Mouse (Mus musculus) CH12.LX (cell line): ENCODE results near the gene Mrpl22. TPM values are rescaled to one million over a fixed set of nuclear protein-coding genes. Genes with fewer than 3 reads are reported as not detected.
"Not testable (repeated sequence)": the region's sequence is repeated elsewhere in the genome, so short reads cannot be mapped to it uniquely, and the experiment has no call there.

ENCODE experiments used
- DNase-seq: peaks from one replicate; pipeline ENCODE4 v3.0.0-alpha.2; 2013; ENCODE audit errors: extremely low read depth
- H3K27ac ChIP-seq: 2 replicates; pipeline ENCODE4 v1.5.1; 2012; ENCODE audit warnings: low read depth, mild to moderate bottlenecking, control low read depth, moderate library complexity; ENCODE audit not compliant: insufficient read depth
- H3K27me3 ChIP-seq: replicated peaks from 2 replicates; pipeline ENCODE3; 2012; ENCODE audit warnings: inconsistent platforms
- H3K36me3 ChIP-seq, 2 experiments: replicated peaks in 1 of 2; 2 replicates each; pipeline versions ENCODE3 to v1.6.1; 2012; ENCODE audit warnings: inconsistent platforms in 1 of 2, low read length in 1 of 2, mild to moderate bottlenecking in 1 of 2, mixed read lengths in 1 of 2, moderate library complexity in 1 of 2; ENCODE audit not compliant: control insufficient read depth in 1 of 2, insufficient read depth in 1 of 2
- H3K4me1 ChIP-seq, 2 experiments: 2 replicates each; pipeline ENCODE4 v1.6.1; 2012; ENCODE audit warnings: inconsistent platforms in 1 of 2, moderate library complexity in 1 of 2; ENCODE audit not compliant: insufficient read depth in 2 of 2, control insufficient read depth in 1 of 2
- H3K4me2 ChIP-seq: 2 replicates; pipeline ENCODE4 v1.6.1; 2012; ENCODE audit warnings: low read depth, mild to moderate bottlenecking, control low read depth; ENCODE audit not compliant: poor library complexity, insufficient read depth, severe bottlenecking
- H3K4me3 ChIP-seq, 3 experiments: fragments of 150-350 bp in 1 of 3; sonication (generic) in 1 of 3; replicated peaks in 1 of 3; 2 replicates each; pipeline versions ENCODE3 to v1.5.1; 2011 to 2012; ENCODE audit warnings: low read depth in 2 of 3, low read length in 2 of 3, mild to moderate bottlenecking in 2 of 3, moderate library complexity in 2 of 3, control low read depth in 1 of 3, improper control_type of control experiment in 1 of 3, inconsistent platforms in 1 of 3, mixed read lengths in 1 of 3; ENCODE audit not compliant: poor library complexity in 1 of 3
- H3K79me2 ChIP-seq: replicated peaks from 2 replicates; pipeline ENCODE4 v1.6.1; 2012; ENCODE audit warnings: mild to moderate bottlenecking, moderate library complexity; ENCODE audit not compliant: control insufficient read depth, poor library complexity, insufficient read depth, severe bottlenecking; ENCODE audit errors: extremely low read depth
- H3K9ac ChIP-seq: 2 replicates; pipeline ENCODE4 v1.6.1; 2012; ENCODE audit warnings: low read depth, mild to moderate bottlenecking, control low read depth, moderate library complexity; ENCODE audit not compliant: insufficient read depth
- H3K9me3 ChIP-seq: replicated peaks from 2 replicates; pipeline ENCODE3; 2012; ENCODE audit warnings: low read length, inconsistent platforms, mixed read lengths
- BHLHE40 ChIP-seq: IDR thresholded peaks from 2 replicates; pipeline ENCODE4 v1.6.1; 2011; ENCODE audit warnings: mild to moderate bottlenecking, low read depth, low read length, improper control_type of control experiment
- CHD1 ChIP-seq: IDR thresholded peaks from 2 replicates; pipeline ENCODE4 v1.6.1; 2012; ENCODE audit warnings: low read depth, low read length, improper control_type of control experiment, inconsistent platforms
- ELF1 ChIP-seq: IDR thresholded peaks from 2 replicates; pipeline ENCODE4 v1.6.1; 2014; ENCODE audit warnings: low read depth, mild to moderate bottlenecking, inconsistent platforms, low read length, improper control_type of control experiment
- EP300 ChIP-seq: IDR thresholded peaks from 2 replicates; pipeline ENCODE4 v1.6.1; 2011; ENCODE audit warnings: low read length, improper control_type of control experiment
- ETS1 ChIP-seq: conservative IDR thresholded peaks from 2 replicates; pipeline ENCODE4 v1.6.1; 2012; ENCODE audit warnings: low read depth, mild to moderate bottlenecking, inconsistent platforms, low read length, improper control_type of control experiment, moderate library complexity
- HCFC1 ChIP-seq: IDR thresholded peaks from 2 replicates; pipeline ENCODE4 v1.6.1; 2012; ENCODE audit warnings: low read depth, mild to moderate bottlenecking, inconsistent platforms, low read length, improper control_type of control experiment
- IRF4 ChIP-seq: IDR thresholded peaks from 2 replicates; pipeline ENCODE4 v1.6.1; 2014; ENCODE audit warnings: low read depth, mild to moderate bottlenecking, inconsistent platforms, low read length, improper control_type of control experiment
- JUND ChIP-seq: conservative IDR thresholded peaks from 2 replicates; pipeline ENCODE4 v1.6.1; 2011; ENCODE audit warnings: low read depth, low read length, improper control_type of control experiment
- MAX ChIP-seq: IDR thresholded peaks from 2 replicates; pipeline ENCODE4 v1.6.1; 2011; ENCODE audit warnings: low read length, improper control_type of control experiment
- MAZ ChIP-seq: IDR thresholded peaks from 2 replicates; pipeline ENCODE4 v1.6.1; 2012; ENCODE audit warnings: low read depth, mild to moderate bottlenecking, inconsistent platforms, low read length, improper control_type of control experiment, moderate library complexity
- MEF2A ChIP-seq: IDR thresholded peaks from 2 replicates; pipeline ENCODE4 v1.6.1; 2014; ENCODE audit warnings: low read depth, mild to moderate bottlenecking, inconsistent platforms, low read length, improper control_type of control experiment, borderline replicate concordance
- MXI1 ChIP-seq: IDR thresholded peaks from 2 replicates; pipeline ENCODE4 v1.6.1; 2011; ENCODE audit warnings: mild to moderate bottlenecking, low read depth, low read length, improper control_type of control experiment
- MYC ChIP-seq: IDR thresholded peaks from 2 replicates; pipeline ENCODE4 v1.6.1; 2011; ENCODE audit warnings: low read depth, mild to moderate bottlenecking, improper control_type of control experiment, low read length
- NELFE ChIP-seq: IDR thresholded peaks from 2 replicates; pipeline ENCODE4 v1.6.1; 2011; ENCODE audit warnings: low read depth, low read length, improper control_type of control experiment
- POLR2A ChIP-seq: IDR thresholded peaks from 2 replicates; pipeline ENCODE4 v1.6.1; 2011; ENCODE audit warnings: low read depth, mild to moderate bottlenecking, improper control_type of control experiment, low read length
- POLR2AphosphoS2 ChIP-seq: IDR thresholded peaks from 2 replicates; pipeline ENCODE4 v1.6.1; 2011; ENCODE audit warnings: low read depth, low read length, improper control_type of control experiment
- RCOR1 ChIP-seq: conservative IDR thresholded peaks from 2 replicates; pipeline ENCODE4 v1.6.1; 2012; ENCODE audit warnings: low read depth, mild to moderate bottlenecking, inconsistent platforms, low read length, improper control_type of control experiment
- SIN3A ChIP-seq: IDR thresholded peaks from 2 replicates; pipeline ENCODE4 v1.6.1; 2012; ENCODE audit warnings: low read length, improper control_type of control experiment, inconsistent platforms
- TBP ChIP-seq: conservative IDR thresholded peaks from 2 replicates; pipeline ENCODE4 v1.6.1; 2011; ENCODE audit warnings: low read depth, low read length, improper control_type of control experiment
- TCF12 ChIP-seq: IDR thresholded peaks from 2 replicates; pipeline ENCODE4 v1.6.1; 2014; ENCODE audit warnings: low read depth, mild to moderate bottlenecking, inconsistent platforms, low read length, improper control_type of control experiment
- ZC3H11A ChIP-seq: IDR thresholded peaks from 2 replicates; pipeline ENCODE4 v1.6.1; 2012; ENCODE audit warnings: low read depth, mild to moderate bottlenecking, inconsistent platforms, low read length, improper control_type of control experiment
- ZKSCAN1 ChIP-seq: IDR thresholded peaks from 2 replicates; pipeline ENCODE4 v1.6.1; 2012; ENCODE audit warnings: low read depth, inconsistent platforms, low read length, improper control_type of control experiment, borderline replicate concordance
- ZMIZ1 ChIP-seq: IDR thresholded peaks from 2 replicates; pipeline ENCODE4 v1.6.1; 2012; ENCODE audit warnings: low read depth, mild to moderate bottlenecking, inconsistent platforms, low read length, improper control_type of control experiment
- ZNF384 ChIP-seq: IDR thresholded peaks from 2 replicates; pipeline ENCODE4 v1.6.1; 2012; ENCODE audit warnings: low read depth, low read length, improper control_type of control experiment, inconsistent platforms
- dilution Hi-C: fragments of 300-500 bp; cut with MboI; formaldehyde crosslinking; loops from 2 replicates; pipeline ENCODE4 v1.14.3; 2020; ENCODE audit warnings: low sequenced_read_pairs; ENCODE audit not compliant: extremely low pct_unique_long_range_greater_than_20kb, extremely low pct_ligation_motif_present
- in situ Hi-C: fragments of 300-500 bp; cut with MboI; formaldehyde crosslinking; loops from 3 replicates; pipeline ENCODE4 v1.14.3; 2019; ENCODE audit warnings: low sequenced_read_pairs, low pct_ligation_motif_present, low pct_unique_long_range_greater_than_20kb, mixed read lengths
- polyA plus RNA-seq: library from polyadenylated mRNA; unstranded; fragments of >175 nt; gene quantifications from 2 replicates; pipeline ENCODE4 v1.2.1, GENCODE M21; 2012; ENCODE audit warnings: low read depth; ENCODE audit not compliant: insufficient read length
- total RNA-seq, 2 experiments: library from RNA; depleted of rRNA; stranded (reverse); fragments of 300-350 nt in 1 of 2; fragments of >200 nt in 1 of 2; gene quantifications; 2 replicates each; pipeline ENCODE4 v1.2.3; 2012 to 2014

The Mrpl22 gene
- total and polyA plus RNA-seq, 3 experiments, result 89.1 to 133 (median 115) TPM

GRCm38 (mm10) chr11:58198663-58199062, 27.2 kb downstream of the Mrpl22 start (continued):
- no peak for TF ChIP-seq TCF12
- no peak for TF ChIP-seq ZKSCAN1
- no peak for TF ChIP-seq ELF1
- no peak for TF ChIP-seq ZC3H11A
- TF ChIP-seq MYC, result no peak
- peak; percentile 56; the same call in 1 of the 2 replicates for TF ChIP-seq MAZ
- TF ChIP-seq CHD1, result no peak
- TF ChIP-seq, all 38 proteins: peak for 7

- H3K27me3 ChIP-seq, dilution Hi-C loops, H3K9me3 ChIP-seq: not testable (repeated sequence)
- in situ Hi-C loops, result loop anchor here (5.0 kb wide), 1 partner anchor 33 kb away; no protein-coding TSS in a partner anchor
- peak within 1 kb of the TSS; percentile 67 to 95 (median 86) for H3K4me3 ChIP-seq
- peak within 1 kb of the TSS; percentile 97 for H3K27ac ChIP-seq
- peaks cover 39% of the 10 kb centered on the region for H3K79me2 ChIP-seq
- DNase-seq, result peak; percentile 94
- peaks cover 9 to 38% of the 10 kb centered on the region in 2 experiments for H3K4me1 ChIP-seq
- TF ChIP-seq POLR2A (peak; percentile 93), EP300 (peak; percentile 72), MYC (peak; percentile 83), ZMIZ1 (peak; percentile 91), MEF2A (peak; percentile 69), JUND (0 out of 2 replicates have a peak, but pooled peaks have one; percentile 9), MAZ (peak; percentile 56; the same call in 1 of the 2 replicates), TBP (peak; percentile 86), BHLHE40 (peak; percentile 58), ETS1 (peak; percentile 71), NELFE (peak; percentile 89), POLR2AphosphoS2 (peak; percentile 78; the same call in 1 of the 2 replicates), IRF4 (peak; percentile 95), ZNF384 (peak; percentile 32), MXI1 (peak; percentile 67), SIN3A (peak; percentile 74), HCFC1 (peak; percentile 39), TCF12 (peak; percentile 87), MAX (peak; percentile 63; the same call in 1 of the 2 replicates), RCOR1 (peak; percentile 27; the same call in 1 of the 2 replicates)
- H3K4me2 ChIP-seq, result peak within 1 kb of the TSS; percentile 91
- H3K36me3 ChIP-seq, result peaks cover 7 to 21% of the 10 kb centered on the region in 2 experiments
- peak within 1 kb of the TSS; percentile 97 for H3K9ac ChIP-seq
These were observed 28.0 kb downstream of the Mrpl22 start, which contains the start of the genes Igtp and Irgm2 for GRCm38 (mm10) chr11:58199229-58200037. TSS of gene Igtp (plus strand) at chr11:58199556. TSS of gene Irgm2 (plus strand) at chr11:58199618.
